Mouse (Mus musculus) testis, adult 2 months (tissue): ENCODE measurements around the gene Cysrt1. TPM values are rescaled to one million over a fixed set of nuclear protein-coding genes. Genes with fewer than 3 reads are reported as not detected.

Experiments
- H3K27ac ChIP-seq: fragments of 200-500 bp; 2 replicates; pipeline ENCODE4 v1.5.1; 2012; ENCODE audit warnings: low read depth, low read length; ENCODE audit not compliant: control insufficient read depth, insufficient read depth
- H3K27me3 ChIP-seq: fragments of 200-500 bp; 2 replicates; pipeline ENCODE4 v1.6.1; 2012; ENCODE audit warnings: mild to moderate bottlenecking, low read length, moderate library complexity; ENCODE audit not compliant: control insufficient read depth, insufficient read depth
- H3K36me3 ChIP-seq: fragments of 200-500 bp; 2 replicates; pipeline ENCODE4 v1.6.1; 2012; ENCODE audit warnings: mild to moderate bottlenecking, low read length; ENCODE audit not compliant: control insufficient read depth, insufficient read depth
- H3K4me1 ChIP-seq: fragments of 200-500 bp; 2 replicates; pipeline ENCODE4 v1.6.1; 2012; ENCODE audit warnings: low read length; ENCODE audit not compliant: control insufficient read depth, insufficient read depth
- H3K4me3 ChIP-seq: fragments of 200-500 bp; 2 replicates; pipeline ENCODE4 v1.5.1; 2012; ENCODE audit warnings: low read depth, mild to moderate bottlenecking, low read length, moderate library complexity, mixed read lengths; ENCODE audit not compliant: control insufficient read depth
- CTCF ChIP-seq: fragments of 200-500 bp; IDR thresholded peaks from 2 replicates; pipeline ENCODE4 v1.5.1; 2012; ENCODE audit warnings: low read depth, mild to moderate bottlenecking, inconsistent platforms, low read length, moderate library complexity; ENCODE audit not compliant: control insufficient read depth, insufficient read depth, insufficient replicate concordance
- POLR2A ChIP-seq: fragments of 200-500 bp; IDR thresholded peaks from 2 replicates; pipeline ENCODE4 v1.6.1; 2012; ENCODE audit warnings: low read depth, mild to moderate bottlenecking, inconsistent platforms, low read length, moderate library complexity; ENCODE audit not compliant: control insufficient read depth
- polyA plus RNA-seq: library from polyadenylated mRNA; depleted of rRNA; stranded (reverse); fragments of >200 nt; gene quantifications from 2 replicates; pipeline ENCODE4 v1.2.3, GENCODE M21; 2012

Gene Cysrt1
- polyA plus RNA-seq, 1 experiment: 0.31 TPM

- Histone ChIP-seq H3K4me1 (peaks cover 6% of the 10 kb centered on the region), H3K27ac (peak within 1 kb of the TSS; percentile 85), H3K4me3 (peak within 1 kb of the TSS; percentile 99), H3K36me3 (no peaks in the 10 kb centered on the region), H3K27me3 (no peaks in the 10 kb centered on the region)
- peak; percentile 88 for TF ChIP-seq POLR2A
- no peak for TF ChIP-seq CTCF
Measured at GRCm38 (mm10) chr2:25255284-25255779, 13.1 kb upstream of the Cysrt1 start, which contains the start of gene Tmem203. Tmem203 (plus strand) TSS chr2:25255439.

GRCm38 (mm10) chr2:25252331-25252730, 10.1 kb upstream of the Cysrt1 start:
- Histone ChIP-seq H3K27ac (no peak overlapping the region), H3K36me3 (no peaks in the 10 kb centered on the region), H3K4me1 (peaks cover 6% of the 10 kb centered on the region), H3K4me3 (no peak overlapping the region), H3K27me3 (no peaks in the 10 kb centered on the region)
- TF ChIP-seq CTCF (no peak), POLR2A (no peak)

- TF ChIP-seq CTCF (no peak), POLR2A (no peak)
- Histone ChIP-seq H3K36me3 (no peaks in the 10 kb centered on the region; the same call in 1 of the 2 replicates), H3K27ac (no peak within 1 kb of the TSS)
Measured at GRCm38 (mm10) chr2:25246183-25247072, 4.2 kb upstream of the Cysrt1 start, which contains the start of gene AL732309.1. AL732309.1 (minus strand) TSS chr2:25246863.

GRCm38 (mm10) chr2:25244144-25244543, 1.9 kb upstream of the Cysrt1 start:
- Histone ChIP-seq H3K27me3 (no peaks in the 10 kb centered on the region), H3K4me3 (no peak overlapping the region), H3K27ac (no peak overlapping the region), H3K36me3 (no peaks in the 10 kb centered on the region; the same call in 1 of the 2 replicates), H3K4me1 (peaks cover 23% of the 10 kb centered on the region)
- TF ChIP-seq POLR2A (no peak), CTCF (no peak)

More at GRCm38 (mm10) chr2:25246183-25247072, 4.2 kb upstream of the Cysrt1 start, which contains the start of gene AL732309.1:
- H3K4me1 ChIP-seq: peaks cover 11% of the 10 kb centered on the region
- H3K4me3 ChIP-seq: no peak within 1 kb of the TSS
- no peaks in the 10 kb centered on the region for H3K27me3 ChIP-seq

DNA sequence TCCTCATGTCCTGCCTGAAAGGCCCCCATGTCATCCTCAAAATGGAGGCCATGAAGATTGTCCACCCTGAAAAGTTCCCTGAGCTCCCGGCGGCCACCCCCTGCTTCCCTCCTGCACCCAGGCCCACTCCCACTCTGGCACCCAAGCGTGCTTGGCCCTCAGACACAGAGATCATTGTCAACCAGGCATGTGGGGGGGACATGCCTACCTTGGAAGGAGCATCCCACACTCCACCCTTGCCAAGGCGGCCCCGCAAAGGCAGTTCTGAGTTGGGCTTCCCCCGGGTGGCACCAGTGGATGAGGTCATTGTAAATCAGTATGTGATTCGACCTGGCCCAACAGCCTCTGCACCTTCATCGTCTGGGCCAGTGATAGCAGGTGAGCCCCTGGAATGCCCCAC, 1.1 kb upstream of the Cysrt1 start:
- Histone ChIP-seq H3K4me1 (peaks cover 23% of the 10 kb centered on the region), H3K27ac (no peak overlapping the region), H3K27me3 (no peaks in the 10 kb centered on the region), H3K4me3 (no peak overlapping the region), H3K36me3 (no peaks in the 10 kb centered on the region; the same call in 1 of the 2 replicates)
- TF ChIP-seq CTCF (no peak), POLR2A (no peak)

DNA sequence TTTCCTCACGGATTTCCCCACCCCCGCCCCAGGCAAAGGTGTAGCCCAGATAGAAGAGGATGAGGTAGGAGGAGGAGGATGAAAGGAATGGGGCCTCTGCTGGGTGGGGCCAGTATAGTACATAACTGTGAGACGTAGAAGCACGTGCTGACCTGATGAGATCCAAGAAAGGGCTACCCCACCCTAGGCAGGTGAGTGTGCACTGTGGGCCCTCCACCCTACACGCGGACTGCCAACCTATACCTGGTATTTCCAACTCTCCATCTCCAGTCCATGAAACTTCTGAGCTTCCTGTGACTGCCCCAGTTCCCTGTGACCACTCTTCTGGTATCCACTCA, 845 bp downstream of the Cysrt1 start:
- Histone ChIP-seq H3K4me1 (peaks cover 23% of the 10 kb centered on the region), H3K27ac (no peak overlapping the region), H3K27me3 (no peaks in the 10 kb centered on the region), H3K36me3 (no peaks in the 10 kb centered on the region), H3K4me3 (peak overlapping the region; percentile 8; the same call in 1 of the 2 replicates)
- no peak for TF ChIP-seq CTCF
- TF ChIP-seq POLR2A: no peak

DNA sequence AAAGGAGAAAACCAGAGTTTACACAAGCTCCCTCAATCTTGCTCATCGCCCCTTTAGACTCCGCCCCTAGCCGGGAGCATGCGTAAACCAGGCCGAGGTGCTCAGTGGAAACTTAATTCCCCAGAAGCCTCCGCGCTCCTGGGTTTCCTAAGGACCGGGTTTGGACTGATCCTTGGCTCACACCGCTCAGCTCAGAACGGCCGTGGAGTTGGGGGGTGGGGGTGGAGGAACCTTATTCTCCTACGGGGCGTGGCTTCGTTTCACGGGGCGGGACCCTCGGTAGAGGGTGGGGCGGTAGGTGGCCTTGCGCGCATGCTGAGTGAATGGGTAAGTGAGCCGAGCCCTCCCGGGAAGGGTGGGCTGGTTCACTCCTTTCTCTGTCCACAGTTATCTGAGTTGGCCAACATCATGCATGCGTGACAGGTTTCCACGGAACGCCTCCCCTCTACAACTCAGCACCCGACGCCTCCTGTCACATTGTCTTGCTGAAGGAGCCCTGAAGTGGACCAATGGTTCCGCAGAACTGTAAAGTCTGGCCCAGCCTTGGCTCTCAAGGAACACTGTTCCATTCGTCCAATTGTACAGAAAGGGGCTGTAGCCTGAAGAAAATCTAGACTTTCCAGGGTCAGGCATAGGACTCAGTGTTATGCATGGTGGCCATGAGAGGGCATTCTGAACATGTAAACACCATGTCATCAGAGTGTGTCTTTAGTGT, 1.4 kb downstream of the Cysrt1 start:
- Histone ChIP-seq H3K4me3 (peak overlapping the region; percentile 25), H3K27me3 (no peaks in the 10 kb centered on the region), H3K27ac (no peak overlapping the region), H3K4me1 (peaks cover 23% of the 10 kb centered on the region), H3K36me3 (no peaks in the 10 kb centered on the region)
- no peak for TF ChIP-seq CTCF
- TF ChIP-seq POLR2A: no peak
